Mouse (Mus musculus) kidney, embryonic 14.5 days (tissue): Measurements from ENCODE around the gene Wfdc8. TPM values are rescaled to one million over a fixed set of nuclear protein-coding genes. Genes with fewer than 3 reads are reported as not detected.

ENCODE experiments used
- ATAC-seq: fragments of 200-750 bp; cut with Nextera tagmentation; 2 replicates; pipeline ENCODE4 v1.8.0; 2017; ENCODE audit warnings: moderate number of reproducible peaks, mild to moderate bottlenecking, moderate TSS enrichment, moderate library complexity; ENCODE audit not compliant: low FRiP score, low TSS enrichment
- H3K27ac ChIP-seq: fragments of 300-500 bp; sonication (generic); 2 replicates; pipeline ENCODE4 v1.5.1; 2014; ENCODE audit warnings: low read depth, mild to moderate bottlenecking, low read length, moderate library complexity, mixed read lengths
- H3K27me3 ChIP-seq: fragments of 300-500 bp; sonication (generic); 2 replicates; pipeline ENCODE4 v1.6.1; 2014; ENCODE audit warnings: mild to moderate bottlenecking, low read length; ENCODE audit not compliant: control insufficient read depth, insufficient read depth
- H3K36me3 ChIP-seq: fragments of 300-500 bp; sonication (generic); 2 replicates; pipeline ENCODE4 v1.6.1; 2014; ENCODE audit warnings: low read length, mixed read lengths; ENCODE audit not compliant: control insufficient read depth, insufficient read depth
- H3K4me1 ChIP-seq: fragments of 300-500 bp; sonication (generic); 2 replicates; pipeline ENCODE4 v1.6.1; 2014; ENCODE audit warnings: low read length, mixed read lengths; ENCODE audit not compliant: control insufficient read depth, insufficient read depth
- H3K4me2 ChIP-seq: fragments of 300-500 bp; sonication (generic); replicated peaks from 2 replicates; pipeline ENCODE4 v1.6.1; 2014; ENCODE audit warnings: low read depth, mild to moderate bottlenecking, low read length
- H3K4me3 ChIP-seq: fragments of 300-500 bp; sonication (generic); 2 replicates; pipeline ENCODE4 v1.5.1; 2014; ENCODE audit warnings: mild to moderate bottlenecking, low read length
- H3K9ac ChIP-seq: fragments of 300-500 bp; sonication (generic); 2 replicates; pipeline ENCODE4 v1.6.1; 2014; ENCODE audit warnings: low read depth, mild to moderate bottlenecking, low read length, moderate library complexity
- H3K9me3 ChIP-seq: fragments of 300-500 bp; sonication (generic); 2 replicates; pipeline ENCODE4 v1.6.1; 2016; ENCODE audit warnings: low read length; ENCODE audit not compliant: control insufficient read depth
- WGBS: fragments of 180-500 bp; shearing (Covaris S2); extraction: QIAGEN DNeasy Blood & Tissue Kit; methylation state at CpG from one replicate; pipeline ENCODE4 v1.1.7; 2014; 5-methylcytosine and 5-hydroxymethylcytosine counted together
- polyA plus RNA-seq: library from polyadenylated mRNA; unstranded; fragments of >200 nt; fragmentation: Nextera tagmentation; extraction: Ambion mirVana; gene quantifications from 2 replicates; pipeline ENCODE4 v1.2.1, GENCODE M21; 2014

The Wfdc8 gene
- polyA plus RNA-seq, 1 experiment from 2014 or later = not detected

GRCm38 (mm10) chr2:164567460-164567859, 46.0 kb downstream of the Wfdc8 start:
- Histone ChIP-seq H3K4me2 (no peak overlapping the region), H3K4me1 (0 out of 2 replicates have a peak, but pooled peaks cover 6% of the 10 kb centered on the region), H3K36me3 (peaks cover 10% of the 10 kb centered on the region), H3K27me3 (no peaks in the 10 kb centered on the region), H3K27ac (no peak overlapping the region), H3K9me3 (no peaks in the 10 kb centered on the region), H3K4me3 (no peak overlapping the region), H3K9ac (no peak overlapping the region)
- ATAC-seq = no peak
- 92% methylated on average over 5 of the region's 5 CpGs for WGBS

GRCm38 (mm10) chr2:164566997-164567396, 46.4 kb downstream of the Wfdc8 start:
- 0 out of 2 replicates have a peak, but pooled peaks cover 6% of the 10 kb centered on the region for H3K4me1 ChIP-seq
- no peak overlapping the region for H3K9ac ChIP-seq
- ATAC-seq = no peak
- 88% methylated on average over 2 of the region's 2 CpGs for WGBS
- peaks cover 10% of the 10 kb centered on the region for H3K36me3 ChIP-seq
- H3K4me3 ChIP-seq = no peak overlapping the region
- H3K27me3 ChIP-seq = no peaks in the 10 kb centered on the region
- H3K4me2 ChIP-seq = no peak overlapping the region
- no peak overlapping the region for H3K27ac ChIP-seq
- H3K9me3 ChIP-seq = no peaks in the 10 kb centered on the region

- H3K4me3 ChIP-seq = peak overlapping the region; percentile 52
- WGBS = 77% methylated on average over 5 of the region's 5 CpGs
- ATAC-seq = no peak
- H3K9ac ChIP-seq = no peak overlapping the region; the same call in 1 of the 2 replicates
- peaks cover 10% of the 10 kb centered on the region for H3K36me3 ChIP-seq
- no peaks in the 10 kb centered on the region for H3K9me3 ChIP-seq
- H3K27me3 ChIP-seq = no peaks in the 10 kb centered on the region
- H3K4me1 ChIP-seq = 0 out of 2 replicates have a peak, but pooled peaks cover 6% of the 10 kb centered on the region
- H3K4me2 ChIP-seq = peak overlapping the region; percentile 80
- H3K27ac ChIP-seq = no peak overlapping the region; the same call in 1 of the 2 replicates
Measured at GRCm38 (mm10) chr2:164564346-164564745, 49.1 kb downstream of the Wfdc8 start.

DNA sequence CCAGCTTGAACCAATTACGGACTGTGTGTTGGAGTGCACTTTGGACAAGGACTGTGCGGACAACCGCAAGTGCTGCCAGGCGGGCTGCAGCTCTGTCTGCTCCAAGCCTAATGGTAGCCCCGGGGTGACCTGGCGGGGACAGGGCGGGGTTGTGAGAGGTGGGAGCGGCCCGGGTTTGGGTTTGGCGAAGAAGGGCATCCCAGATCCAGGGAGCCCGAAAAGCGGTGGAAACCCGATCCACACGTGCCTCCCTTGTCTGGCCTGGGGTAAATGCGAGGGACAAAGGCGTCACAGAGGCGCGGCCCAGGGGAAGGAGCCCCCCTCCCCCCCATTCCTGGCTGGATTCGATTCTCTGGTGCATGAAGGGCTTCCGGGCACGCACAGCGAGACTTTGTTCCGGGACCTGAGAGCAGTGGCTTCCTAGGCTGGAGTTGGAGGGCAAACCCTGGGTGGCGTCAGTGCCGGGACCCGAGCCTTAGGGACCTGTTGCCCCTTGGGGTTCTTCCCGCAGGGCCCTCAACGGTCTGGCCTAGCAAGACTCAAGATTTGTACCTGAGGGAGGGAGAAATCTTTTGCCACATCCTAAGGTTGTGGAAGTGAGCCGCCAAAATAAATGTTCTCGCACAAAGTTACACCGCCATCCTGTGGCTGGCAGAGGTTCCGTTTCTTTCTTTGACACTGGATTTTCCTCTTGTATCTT, 49.9 kb downstream of the Wfdc8 start:
- Histone ChIP-seq H3K27me3 (no peaks in the 10 kb centered on the region), H3K36me3 (peaks cover 10% of the 10 kb centered on the region), H3K4me3 (peak overlapping the region; percentile 52), H3K4me2 (peak overlapping the region; percentile 80), H3K9ac (peak overlapping the region; percentile 68), H3K27ac (peak overlapping the region; percentile 83), H3K9me3 (no peaks in the 10 kb centered on the region), H3K4me1 (0 out of 2 replicates have a peak, but pooled peaks cover 6% of the 10 kb centered on the region)
- ATAC-seq = peak; percentile 82
- WGBS = 0% methylated on average over 32 of the region's 32 CpGs

- H3K4me3 ChIP-seq = peak within 1 kb of the TSS; percentile 52
- peak within 1 kb of the TSS; percentile 68 for H3K9ac ChIP-seq
- peak within 1 kb of the TSS; percentile 80 for H3K4me2 ChIP-seq
- H3K36me3 ChIP-seq = peaks cover 10% of the 10 kb centered on the region
- H3K9me3 ChIP-seq = no peaks in the 10 kb centered on the region
- ATAC-seq = peak; percentile 40
- 0 out of 2 replicates have a peak, but pooled peaks cover 6% of the 10 kb centered on the region for H3K4me1 ChIP-seq
- H3K27me3 ChIP-seq = no peaks in the 10 kb centered on the region
- WGBS = 4% methylated on average over 22 of the region's 24 CpGs
- peak within 1 kb of the TSS; percentile 83 for H3K27ac ChIP-seq
Measured at GRCm38 (mm10) chr2:164562391-164563188, 50.8 kb downstream of the Wfdc8 start, which contains the start of gene Wfdc2. Wfdc2 (plus strand) TSS chr2:164562413.

DNA sequence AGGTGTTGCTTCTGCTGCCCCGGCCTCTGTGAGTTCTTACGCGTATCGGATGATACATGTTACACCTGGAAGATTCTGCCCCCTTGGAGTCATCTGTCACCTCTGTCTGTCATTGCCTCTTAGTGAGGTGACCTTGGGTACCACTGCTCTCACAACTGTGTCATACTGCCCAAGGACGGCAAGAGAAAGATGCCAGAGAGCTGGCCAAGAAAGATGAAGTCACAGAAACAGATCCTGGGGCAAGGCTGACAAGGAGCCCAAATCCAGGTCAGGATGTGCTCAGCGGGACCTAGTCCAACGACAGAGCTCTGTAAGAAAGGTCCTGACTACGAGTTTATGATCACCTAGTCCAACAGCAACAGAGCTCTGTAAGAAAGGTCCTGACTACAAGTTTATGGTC, 53.3 kb downstream of the Wfdc8 start:
- no peak overlapping the region for H3K27ac ChIP-seq
- no peaks in the 10 kb centered on the region for H3K27me3 ChIP-seq
- WGBS = 83% methylated on average over 8 of the region's 8 CpGs
- H3K4me1 ChIP-seq = 0 out of 2 replicates have a peak, but pooled peaks cover 6% of the 10 kb centered on the region
- no peak overlapping the region for H3K9ac ChIP-seq
- no peaks in the 10 kb centered on the region for H3K9me3 ChIP-seq
- no peak for ATAC-seq
- H3K36me3 ChIP-seq = no peaks in the 10 kb centered on the region
- no peak overlapping the region for H3K4me2 ChIP-seq
- H3K4me3 ChIP-seq = no peak overlapping the region

- no peaks in the 10 kb centered on the region for H3K9me3 ChIP-seq
- 0 out of 2 replicates have a peak, but pooled peaks cover 6% of the 10 kb centered on the region for H3K4me1 ChIP-seq
- ATAC-seq = no peak
- H3K9ac ChIP-seq = no peak overlapping the region
- no peak overlapping the region for H3K4me3 ChIP-seq
- no peak overlapping the region for H3K27ac ChIP-seq
- no peaks in the 10 kb centered on the region for H3K27me3 ChIP-seq
- no peaks in the 10 kb centered on the region for H3K36me3 ChIP-seq
- H3K4me2 ChIP-seq = no peak overlapping the region
- WGBS = 39% methylated on average over 16 of the region's 16 CpGs
Measured at GRCm38 (mm10) chr2:164558991-164559645, 54.3 kb downstream of the Wfdc8 start.

DNA sequence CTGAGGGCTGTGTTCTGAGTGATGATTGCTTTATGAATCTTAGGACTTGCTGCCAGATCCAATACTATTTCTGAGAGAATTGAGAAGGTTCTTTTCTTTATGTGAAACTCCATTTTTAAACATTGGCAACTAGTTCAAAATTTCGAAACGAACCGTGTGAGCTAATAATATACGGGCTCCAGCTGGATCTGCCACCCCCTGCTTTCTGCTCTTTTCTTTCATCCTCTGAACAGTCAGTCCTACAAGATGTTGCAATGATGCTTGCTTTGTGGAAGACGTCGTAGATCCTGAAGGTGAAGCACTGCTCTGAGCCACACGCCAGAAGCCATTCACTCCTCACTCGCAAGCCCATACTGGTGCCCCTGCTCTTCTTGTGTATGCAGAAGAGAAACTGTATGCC, 55.0 kb downstream of the Wfdc8 start:
- Histone ChIP-seq H3K36me3 (no peaks in the 10 kb centered on the region), H3K9ac (no peak overlapping the region), H3K4me2 (no peak overlapping the region), H3K9me3 (no peaks in the 10 kb centered on the region), H3K27ac (no peak overlapping the region), H3K4me3 (no peak overlapping the region), H3K27me3 (no peaks in the 10 kb centered on the region), H3K4me1 (0 out of 2 replicates have a peak, but pooled peaks cover 6% of the 10 kb centered on the region)
- WGBS = 83% methylated on average over 8 of the region's 8 CpGs
- ATAC-seq = no peak
